In genomic region chr10:83332581-83332980, GRCm38 (mm10) we compare ENCODE assay signal across 25 mouse cellular contexts.
"Had no signal": no experiment of that assay in that cellular context is flagged by ENCODE, and none has a peak within 500 bp of the region (broad histone marks: within the 10 kb centered on the region; RNA-seq: fewer than 3 reads in every experiment).

No protein-coding gene starts in this region.

- ATAC-seq: intestine, postnatal 0 days; liver, embryonic 12.5 days; midbrain, embryonic 13.5 days; midbrain, embryonic 16.5 days had no signal

- DNase-seq: kidney, adult 2 months; kidney, postnatal 10 days; kidney, postnatal 36 days; layer of hippocampus, postnatal 36 days; liver; lung, adult 18-20 months; lung, postnatal 10 days; lung, postnatal 36 days; thymus, adult 2 months; thymus, postnatal 14 days; thymus, postnatal 4 days had no signal

- H3K27ac ChIP-seq: kidney, embryonic 15.5 days; left cerebral cortex, adult 2 months; limb, embryonic 13.5 days; liver, embryonic 12.5 days; liver, embryonic 15.5 days; lung, embryonic 15.5 days; midbrain, embryonic 10.5 days; midbrain, embryonic 13.5 days; neural tube, embryonic 13.5 days; stomach, postnatal 0 days had no signal

- H3K4me3 ChIP-seq: kidney, embryonic 15.5 days; left cerebral cortex, adult 2 months; limb, embryonic 13.5 days; liver, embryonic 12.5 days; liver, embryonic 15.5 days; lung, embryonic 15.5 days; megakaryocyte, embryonic 14.5 days; midbrain, embryonic 10.5 days; midbrain, embryonic 13.5 days; myocyte; neural tube, embryonic 13.5 days had no signal

- H3K4me2 ChIP-seq: kidney, embryonic 15.5 days; limb, embryonic 13.5 days; liver, embryonic 12.5 days; liver, embryonic 15.5 days; lung, embryonic 15.5 days; midbrain, embryonic 13.5 days; neural tube, embryonic 13.5 days had no signal

- H3K9ac ChIP-seq: kidney, embryonic 15.5 days; limb, embryonic 13.5 days; liver, embryonic 12.5 days; liver, embryonic 15.5 days; lung, embryonic 15.5 days; midbrain, embryonic 13.5 days; neural tube, embryonic 13.5 days had no signal

- H3K9me3 ChIP-seq: kidney, embryonic 15.5 days; limb, embryonic 13.5 days; liver, embryonic 12.5 days; liver, embryonic 15.5 days; lung, embryonic 15.5 days; midbrain, embryonic 10.5 days; midbrain, embryonic 13.5 days; neural tube, embryonic 13.5 days had no signal

- H3K36me3 ChIP-seq: kidney, embryonic 15.5 days; limb, embryonic 13.5 days; liver, embryonic 12.5 days; liver, embryonic 15.5 days; lung, embryonic 15.5 days; midbrain, embryonic 10.5 days; midbrain, embryonic 13.5 days; neural tube, embryonic 13.5 days had no signal
